Mouse (Mus musculus): ENCODE results near the gene Krtap26-1. TPM values are rescaled to one million over a fixed set of nuclear protein-coding genes. Genes with fewer than 3 reads are reported as not detected.

The Krtap26-1 gene
- not detected for total RNA-seq (2023)

DNA sequence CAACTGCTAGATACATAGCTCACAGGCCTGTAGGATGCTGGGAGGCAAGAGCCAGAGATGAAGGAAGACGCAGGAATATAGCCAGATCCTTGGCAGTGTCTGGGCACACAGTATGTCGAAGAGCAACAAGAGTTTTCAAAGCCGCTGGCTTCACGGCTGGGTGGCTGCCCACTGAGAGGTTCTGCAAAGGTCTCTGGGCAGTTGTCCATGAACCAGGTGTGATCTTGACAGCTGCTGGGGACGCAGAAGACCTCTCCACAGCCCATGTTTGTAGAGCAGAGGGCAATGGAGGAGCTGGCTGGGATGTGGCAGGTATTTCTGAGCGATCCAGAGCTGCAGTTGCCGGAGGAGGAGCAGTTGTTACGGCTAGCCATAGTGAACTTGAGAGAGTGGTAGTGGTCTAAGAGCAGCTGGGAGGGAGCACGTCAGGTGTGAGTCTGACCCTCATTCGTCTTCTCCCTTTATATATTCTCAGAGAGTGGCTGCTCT, at the start of gene Krtap26-1:
TSS of gene Krtap26-1 (minus strand) at position 439 of the 489 bp plus-strand sequence.

DNA sequence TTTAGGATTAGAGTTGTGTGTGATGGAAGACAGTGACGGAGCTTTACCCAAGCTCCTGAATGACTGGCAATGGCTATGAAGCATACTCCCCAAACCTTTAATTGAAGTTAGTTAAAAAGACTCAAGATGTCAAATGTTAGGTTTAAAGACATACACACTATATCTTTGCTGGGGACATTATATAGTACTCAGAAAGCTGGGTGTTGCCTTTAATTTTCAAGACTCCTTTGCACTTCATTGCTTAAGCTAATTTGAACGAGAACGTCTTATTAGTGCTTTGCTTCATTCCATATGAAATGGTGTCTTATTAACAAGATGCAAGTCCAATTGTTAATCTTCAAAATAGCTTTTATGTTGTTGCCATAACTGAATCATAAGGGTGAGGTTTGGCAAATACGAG, 24.0 kb upstream of the Krtap26-1 start, which contains the start of gene Krtap27-1:
TSS of gene Krtap27-1 (minus strand) at position 101 of the 400 bp plus-strand sequence.

DNA sequence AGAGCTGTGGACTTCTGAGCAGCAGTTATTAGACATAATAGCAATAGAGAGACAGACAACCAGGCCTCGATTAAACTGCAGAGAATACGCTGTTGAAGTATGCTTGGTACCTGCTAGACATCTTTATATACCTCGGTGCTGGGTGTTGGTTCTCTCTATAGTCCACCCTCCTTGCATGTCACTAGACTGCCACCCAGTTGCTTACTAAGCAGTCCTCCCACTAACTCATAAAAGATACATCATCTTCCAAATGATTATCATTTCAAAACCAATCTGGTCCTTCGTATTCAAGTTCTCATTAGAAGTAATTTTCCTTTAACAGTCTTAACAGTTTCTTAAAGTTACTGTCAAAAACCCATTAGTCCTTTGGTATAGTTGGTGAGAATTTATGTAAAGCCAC, 20.0 kb downstream of the Krtap26-1 start, which contains the start of gene 2310079G19Rik:
TSS of gene 2310079G19Rik (minus strand) at position 101 of the 400 bp plus-strand sequence.

DNA sequence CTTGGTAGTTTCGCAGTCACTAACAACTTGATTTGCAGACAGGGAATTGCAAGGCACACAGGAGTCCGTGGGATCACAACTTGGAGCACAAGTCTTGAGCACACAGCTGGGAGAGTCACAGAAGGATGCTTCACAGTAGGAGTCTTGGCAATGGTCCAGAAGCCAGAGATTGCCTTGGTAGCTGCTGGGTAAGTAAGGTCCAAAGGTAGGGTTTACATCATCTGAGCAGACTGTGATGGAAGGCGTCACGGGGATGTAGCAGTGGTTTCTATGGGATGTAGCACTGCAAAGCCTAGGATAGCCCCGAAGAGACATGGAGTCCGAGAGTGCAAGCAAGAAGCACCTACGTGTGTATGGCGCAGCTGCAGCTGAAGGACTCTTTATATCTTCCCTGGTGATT, 35.7 kb downstream of the Krtap26-1 start, which contains the start of gene Krtap24-1:
TSS of gene Krtap24-1 (minus strand) at position 358 of the 400 bp plus-strand sequence.

Other genes starting within 250 kb of the Krtap26-1 start
- not detected for gene Cldn17, start 140.8 kb downstream of the Krtap26-1 start, total RNA-seq (2023)
- gene Cldn8, start 84.6 kb downstream of the Krtap26-1 start, total RNA-seq (2023), result not detected
- gene Krtap24-1, start 35.5 kb downstream of the Krtap26-1 start, total RNA-seq (2023), result not detected
- not detected for gene 2310079G19Rik, start 20.1 kb downstream of the Krtap26-1 start, total RNA-seq (2023)
- not detected for gene Krtap27-1, start 23.9 kb upstream of the Krtap26-1 start, total RNA-seq (2023)
- gene 2310061N02Rik, start 60.2 kb upstream of the Krtap26-1 start, total RNA-seq (2023), result not detected
- gene Krtap13-1, start 81.1 kb upstream of the Krtap26-1 start, total RNA-seq (2023), result not detected
- not detected for gene Krtap13, start 103.8 kb upstream of the Krtap26-1 start, total RNA-seq (2023)
- not detected for gene 2310034C09Rik, start 111.1 kb upstream of the Krtap26-1 start, total RNA-seq (2023)
- not detected for gene 2310057N15Rik, start 126.4 kb upstream of the Krtap26-1 start, total RNA-seq (2023)
- not detected for gene Gm5965, start 130.1 kb upstream of the Krtap26-1 start, total RNA-seq (2023)
- gene Gm20741, start 164.4 kb upstream of the Krtap26-1 start, total RNA-seq (2023), result not detected
- gene Krtap15, start 172.4 kb upstream of the Krtap26-1 start, total RNA-seq (2023), result not detected
- gene Krtap14, start 178.3 kb upstream of the Krtap26-1 start, total RNA-seq (2023), result not detected
- gene Krtap19-1, start 221.6 kb upstream of the Krtap26-1 start, total RNA-seq (2023), result not detected
- gene Krtap19-2, start 226.5 kb upstream of the Krtap26-1 start, total RNA-seq (2023), result not detected
- gene Krtap19-3, start 230.2 kb upstream of the Krtap26-1 start, total RNA-seq (2023), result not detected
- not detected for gene Krtap19-4, start 237.3 kb upstream of the Krtap26-1 start, total RNA-seq (2023)
- not detected for gene Krtap19-5, start 248.7 kb upstream of the Krtap26-1 start, total RNA-seq (2023)

Data from CD8-positive naive resting alpha-beta T cell, adult 57 days (primary cell).